Mouse (Mus musculus): ENCODE measurements at regions not wholly inside any gene's neighbourhood (a gene's known extent, or its start where the extent isn't known, plus 50 kb on each side); places are given as distances from the start of the nearest gene placed in this dataset.

DNA sequence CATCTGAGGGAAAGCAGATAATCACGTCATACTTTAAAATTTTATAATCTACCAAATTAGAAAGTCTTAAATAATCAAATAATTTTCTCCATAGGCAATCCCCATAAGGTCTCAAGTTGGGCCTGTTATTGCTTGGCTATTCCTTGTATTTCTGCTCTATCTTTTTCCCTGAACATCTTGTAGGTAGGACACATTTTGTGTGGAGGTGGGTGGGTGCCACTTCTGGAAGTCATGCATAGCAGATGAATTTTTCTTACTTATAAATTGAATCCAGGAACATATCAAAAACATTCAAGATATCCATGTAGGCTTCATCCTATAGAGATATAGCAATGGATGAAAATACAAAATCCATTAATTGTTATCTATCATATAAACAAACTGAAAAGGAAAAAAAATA, 1418.7 kb downstream of the Cdh11 start:
- DNase-seq (ENCODE audit: low spot score) = no peak

DNA sequence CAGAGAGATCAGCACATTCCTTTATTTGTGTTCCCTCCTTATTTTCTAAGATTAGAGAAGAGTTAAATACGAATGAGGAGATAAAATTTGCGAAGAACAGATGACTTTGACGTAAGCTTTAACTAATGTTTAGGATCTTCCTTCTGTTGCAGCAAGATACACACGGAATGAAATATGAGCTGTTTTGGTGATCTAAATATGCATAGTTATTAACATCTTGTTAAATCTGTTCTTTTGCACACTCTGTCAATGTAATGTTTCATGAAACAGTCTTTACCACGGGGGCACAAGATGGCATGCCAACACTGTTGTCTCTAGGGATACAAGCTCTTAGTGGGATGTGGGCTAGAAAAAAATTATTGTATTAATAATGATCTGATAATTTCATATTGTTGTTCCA, 1434.6 kb downstream of the Cdh11 start:
- no peak for DNase-seq (ENCODE audit: low spot score)

GRCm38 (mm10) chr8:101349736-101350135, 1435.7 kb downstream of the Cdh11 start:
- no peak for DNase-seq (ENCODE audit: low spot score)

DNA sequence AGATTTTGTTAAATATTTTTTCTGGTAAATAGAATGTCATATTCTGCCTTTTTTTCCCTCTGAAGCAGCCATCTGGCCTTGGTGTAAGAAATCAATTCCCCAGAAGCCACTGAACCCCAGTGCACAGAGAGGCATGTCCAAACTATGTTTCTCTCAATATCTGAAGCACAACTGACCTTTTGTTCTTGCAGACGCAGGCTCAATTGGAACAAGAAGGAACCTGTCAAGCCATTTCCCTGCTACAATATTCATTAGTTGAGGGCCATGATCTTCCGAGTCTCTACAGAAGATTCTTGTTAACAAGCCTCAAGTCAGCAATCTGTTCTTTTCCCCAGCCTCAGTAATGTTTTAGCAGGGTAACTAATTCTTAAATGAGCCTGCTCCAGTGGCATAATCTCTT, 1456.2 kb downstream of the Cdh11 start:
- DNase-seq (ENCODE audit: low spot score) = no peak

GRCm38 (mm10) chr8:101328780-101329179, 1456.7 kb downstream of the Cdh11 start:
- DNase-seq (ENCODE audit: low spot score) = no peak

DNA sequence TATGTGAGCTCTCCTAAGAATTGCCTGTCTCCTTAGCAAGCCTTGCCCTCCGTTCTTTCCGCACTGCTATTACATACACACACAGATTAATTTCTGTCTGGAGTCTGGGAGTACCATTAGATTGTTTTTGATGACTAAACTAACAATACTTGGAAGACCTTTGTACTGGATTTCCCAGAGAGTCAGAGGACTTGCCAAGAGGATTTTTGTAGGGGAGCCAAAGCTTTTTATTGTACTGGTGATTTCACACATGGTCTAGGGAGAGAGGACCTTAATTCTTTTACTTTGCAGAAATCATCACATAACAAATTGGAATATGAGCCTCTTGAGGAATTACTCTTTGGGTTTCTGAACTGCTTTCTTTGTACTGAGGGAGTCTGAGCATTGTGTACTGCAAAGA, 1486.9 kb downstream of the Cdh11 start:
- DNase-seq (ENCODE audit: low spot score) = peak; percentile 31

- DNase-seq (ENCODE audit: low spot score) = no peak
Observed at GRCm38 (mm10) chr8:101290031-101290430, 1495.4 kb downstream of the Cdh11 start.

DNA sequence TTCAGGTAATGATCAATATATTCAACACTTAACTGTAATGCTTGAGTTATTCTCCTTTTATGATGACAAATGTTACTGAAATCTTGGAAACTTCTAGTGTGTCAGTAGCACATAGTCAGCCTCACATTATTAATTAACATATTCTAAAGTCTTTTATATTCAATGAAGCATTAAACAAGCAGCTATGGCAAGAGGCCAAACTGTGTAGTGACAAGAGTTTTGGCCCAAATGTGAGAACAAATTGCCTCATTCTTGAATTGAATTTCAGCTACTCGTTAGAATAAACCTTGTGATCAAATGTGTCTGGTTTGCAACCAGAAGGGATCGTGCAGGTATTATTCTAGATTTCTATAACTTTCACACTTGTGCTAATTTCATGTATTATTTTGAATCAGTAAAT, 1542.8 kb downstream of the Cdh11 start:
- no peak for DNase-seq (ENCODE audit: low spot score)

DNA sequence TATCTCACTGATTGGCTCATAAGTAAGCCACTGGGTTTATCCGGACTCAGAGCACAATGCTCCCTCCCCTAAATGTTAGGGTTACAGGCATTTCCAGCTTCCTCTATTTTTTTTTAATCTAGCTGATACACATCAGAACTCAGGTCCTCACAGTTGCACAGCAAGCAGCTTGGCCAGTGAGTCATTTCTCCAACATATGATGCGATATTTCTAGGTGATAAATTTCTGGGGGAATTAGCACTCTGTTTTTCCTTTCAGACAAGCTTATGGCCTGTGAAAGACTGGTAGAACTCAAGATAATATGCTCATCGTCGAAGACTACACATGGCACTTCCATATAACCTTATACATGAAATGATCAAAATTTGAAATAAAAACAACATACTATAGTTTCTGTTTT, 1543.6 kb downstream of the Cdh11 start:
- no peak for DNase-seq (ENCODE audit: low spot score)

DNA sequence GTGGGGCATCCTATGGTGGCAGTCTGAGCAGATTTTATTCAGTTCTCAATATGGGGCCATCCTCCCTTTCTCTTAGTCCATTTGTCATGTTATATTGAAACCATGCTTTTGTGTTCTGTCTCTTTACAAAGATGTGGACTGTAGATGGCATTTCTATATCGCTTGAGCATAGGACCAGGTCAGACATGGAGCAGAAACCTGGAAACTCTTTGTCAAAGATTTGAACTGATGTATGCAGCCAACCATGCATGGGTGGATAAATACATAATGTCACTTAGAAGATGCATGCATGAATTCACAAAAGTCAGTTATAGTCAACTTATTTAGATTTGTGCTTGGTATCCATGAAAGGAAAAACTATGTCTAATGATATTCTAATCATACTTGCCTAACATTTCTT, 1587.5 kb downstream of the Cdh11 start:
- DNase-seq (ENCODE audit: low spot score) = no peak

DNA sequence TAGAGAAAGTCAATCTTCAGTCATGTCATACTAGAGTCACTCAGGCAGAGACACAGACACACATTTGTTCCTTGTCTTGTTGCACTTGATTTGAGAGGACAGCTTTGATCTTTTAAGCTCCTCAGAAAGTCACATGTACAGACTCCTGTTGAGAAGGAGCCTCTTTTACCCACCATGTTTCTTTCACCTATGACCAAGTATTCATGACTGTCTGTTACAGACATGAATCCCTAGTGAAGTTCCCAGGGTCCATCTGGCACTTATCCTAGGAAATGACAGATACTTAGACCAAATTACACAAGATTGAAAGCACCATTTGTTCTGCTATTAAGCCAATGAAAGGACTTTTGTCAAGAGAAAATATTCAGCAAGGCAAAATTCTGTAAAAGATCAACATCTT, 1588.7 kb downstream of the Cdh11 start:
- DNase-seq (ENCODE audit: low spot score) = no peak

DNA sequence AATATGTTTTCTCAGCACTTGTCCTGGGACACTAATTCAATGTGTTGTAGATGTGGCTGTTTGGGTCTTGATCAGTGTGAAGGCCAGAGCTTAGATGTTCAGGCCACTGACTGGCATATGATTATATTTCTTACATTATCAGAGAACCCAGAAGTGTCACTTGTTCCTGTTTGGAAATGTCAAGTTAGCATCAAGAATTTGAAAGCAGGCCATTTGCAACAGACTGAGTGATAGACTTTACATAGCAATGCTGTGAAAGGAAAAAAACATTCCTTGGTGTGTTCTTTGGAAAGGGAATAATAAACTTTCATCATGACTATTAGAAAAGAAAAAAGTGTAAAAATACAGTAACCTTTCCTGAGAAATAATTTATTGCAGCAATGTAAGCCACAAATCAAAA, 1596.9 kb downstream of the Cdh11 start:
- no peak for DNase-seq (ENCODE audit: low spot score)

- no peak for DNase-seq (ENCODE audit: low spot score)
Observed at GRCm38 (mm10) chr8:101154923-101155322, 1630.5 kb downstream of the Cdh11 start.
